Mouse (Mus musculus) midbrain, embryonic 11.5 days (tissue): ENCODE measurements at regions not wholly inside any gene's neighbourhood (a gene's known extent, or its start where the extent isn't known, plus 50 kb on each side); places are given as distances from the start of the nearest gene placed in this dataset.

Experiments
- ATAC-seq: fragments of 200-750 bp; cut with Nextera tagmentation; 2 replicates; pipeline ENCODE4 v1.8.0; 2017; ENCODE audit warnings: moderate TSS enrichment, moderate library complexity; ENCODE audit not compliant: low FRiP score
- DNase-seq: peaks from one replicate; pipeline ENCODE4 v3.0.0; 2015; ENCODE audit warnings: low spot score; ENCODE audit errors: missing footprints
- H3K27ac ChIP-seq: fragments of 300-500 bp; sonication (generic); 2 replicates; pipeline ENCODE4 v1.5.1; 2014; ENCODE audit warnings: low read depth, low read length
- H3K27me3 ChIP-seq: fragments of 300-500 bp; sonication (generic); 2 replicates; pipeline ENCODE4 v1.6.1; 2014; ENCODE audit warnings: mild to moderate bottlenecking, low read length, moderate library complexity, mixed read lengths; ENCODE audit not compliant: control insufficient read depth, insufficient read depth
- H3K36me3 ChIP-seq: fragments of 300-500 bp; sonication (generic); 2 replicates; pipeline ENCODE4 v1.6.1; 2014; ENCODE audit warnings: mild to moderate bottlenecking, low read length, moderate library complexity, mixed read lengths; ENCODE audit not compliant: control insufficient read depth, insufficient read depth
- H3K4me1 ChIP-seq: fragments of 300-500 bp; sonication (generic); 2 replicates; pipeline ENCODE4 v1.6.1; 2014; ENCODE audit warnings: low read length; ENCODE audit not compliant: control insufficient read depth, insufficient read depth
- H3K4me2 ChIP-seq: fragments of 300-500 bp; sonication (generic); 2 replicates; pipeline ENCODE4 v1.6.1; 2014; ENCODE audit warnings: mild to moderate bottlenecking, moderate library complexity
- H3K4me3 ChIP-seq: fragments of 300-500 bp; sonication (generic); 2 replicates; pipeline ENCODE4 v1.5.1; 2014; ENCODE audit warnings: low read depth, low read length
- H3K9ac ChIP-seq: fragments of 300-500 bp; sonication (generic); 2 replicates; pipeline ENCODE4 v1.6.1; 2014; ENCODE audit warnings: low read length
- H3K9me3 ChIP-seq: fragments of 300-500 bp; sonication (generic); 2 replicates; pipeline ENCODE4 v1.6.1; 2016; ENCODE audit warnings: low read length; ENCODE audit not compliant: control insufficient read depth
- WGBS: fragments of 180-500 bp; shearing (Covaris S2); extraction: QIAGEN DNeasy Blood & Tissue Kit; methylation state at CpG from one replicate; pipeline ENCODE4 v1.1.7; 2014; 5-methylcytosine and 5-hydroxymethylcytosine counted together

- H3K4me3 ChIP-seq: no peak overlapping the region
- WGBS: 85% methylated on average over 4 of the region's 4 CpGs
- no peaks in the 10 kb centered on the region for H3K9me3 ChIP-seq
- H3K27me3 ChIP-seq: no peaks in the 10 kb centered on the region
- ATAC-seq (no peak), DNase-seq (no peak)
- no peak overlapping the region for H3K9ac ChIP-seq
- no peaks in the 10 kb centered on the region for H3K36me3 ChIP-seq
- H3K27ac ChIP-seq: no peak overlapping the region
- H3K4me1 ChIP-seq: no peaks in the 10 kb centered on the region
- H3K4me2 ChIP-seq: no peak overlapping the region
Observed at GRCm38 (mm10) chr15:50989457-50989856, 2895.2 kb upstream of the Gm7489 start.

GRCm38 (mm10) chr15:50991667-50992066 is 2893.0 kb upstream of the Gm7489 start:
- WGBS: 62% methylated on average over 4 of the region's 4 CpGs
- ATAC-seq: no peak

GRCm38 (mm10) chr15:50992246-50992645 is 2892.5 kb upstream of the Gm7489 start:
- 68% methylated on average over 2 of the region's 2 CpGs for WGBS
- Histone ChIP-seq H3K9ac (no peak overlapping the region), H3K27me3 (no peaks in the 10 kb centered on the region), H3K36me3 (no peaks in the 10 kb centered on the region), H3K9me3 (no peaks in the 10 kb centered on the region), H3K4me3 (no peak overlapping the region), H3K27ac (no peak overlapping the region), H3K4me2 (no peak overlapping the region), H3K4me1 (no peaks in the 10 kb centered on the region)
- ATAC-seq (no peak), DNase-seq (no peak)

More at GRCm38 (mm10) chr15:50991667-50992066, 2893.0 kb upstream of the Gm7489 start:
- H3K9me3 ChIP-seq: no peaks in the 10 kb centered on the region
- H3K4me2 ChIP-seq: no peak overlapping the region
- H3K4me3 ChIP-seq: no peak overlapping the region
- no peak for DNase-seq
- H3K9ac ChIP-seq: no peak overlapping the region
- no peaks in the 10 kb centered on the region for H3K4me1 ChIP-seq
- H3K36me3 ChIP-seq: no peaks in the 10 kb centered on the region
- no peak overlapping the region for H3K27ac ChIP-seq
- H3K27me3 ChIP-seq: no peaks in the 10 kb centered on the region

GRCm38 (mm10) chr15:50993121-50993520 is 2891.6 kb upstream of the Gm7489 start:
- H3K27me3 ChIP-seq: no peaks in the 10 kb centered on the region
- WGBS: 81% methylated on average over 5 of the region's 5 CpGs
- DNase-seq: no peak

DNA sequence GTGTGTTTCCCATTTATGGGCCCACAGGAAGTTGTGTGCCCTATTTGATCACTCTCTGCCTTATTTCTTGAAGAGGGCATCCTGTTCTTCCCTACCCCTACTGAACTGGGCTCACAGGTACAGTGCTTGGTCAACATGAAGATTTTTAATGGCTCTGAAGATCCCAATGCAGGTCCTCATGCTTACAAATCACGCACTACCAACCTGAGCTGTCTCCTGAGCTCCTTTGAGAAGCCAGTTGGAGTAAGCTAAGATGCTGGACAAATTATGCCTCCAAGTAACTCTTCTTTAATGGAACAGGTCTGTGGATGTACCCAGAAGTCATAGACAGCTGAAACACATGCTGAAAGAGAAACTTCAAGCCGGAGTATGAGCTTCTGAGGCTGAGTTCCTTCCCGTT is 2889.0 kb upstream of the Gm7489 start:
- ATAC-seq: no peak
- DNase-seq: no peak
- no peaks in the 10 kb centered on the region for H3K9me3 ChIP-seq
- no peak overlapping the region for H3K9ac ChIP-seq
- no peaks in the 10 kb centered on the region for H3K36me3 ChIP-seq
- no peak overlapping the region for H3K27ac ChIP-seq
- no peak overlapping the region for H3K4me3 ChIP-seq
- H3K4me1 ChIP-seq: no peaks in the 10 kb centered on the region
- 91% methylated on average over 3 of the region's 3 CpGs for WGBS
- H3K27me3 ChIP-seq: no peaks in the 10 kb centered on the region
- H3K4me2 ChIP-seq: no peak overlapping the region

More at GRCm38 (mm10) chr15:50993121-50993520, 2891.6 kb upstream of the Gm7489 start:
- ATAC-seq: no peak
- Histone ChIP-seq H3K27ac (no peak overlapping the region), H3K9ac (no peak overlapping the region), H3K36me3 (no peaks in the 10 kb centered on the region), H3K4me2 (no peak overlapping the region), H3K4me1 (no peaks in the 10 kb centered on the region), H3K4me3 (no peak overlapping the region), H3K9me3 (no peaks in the 10 kb centered on the region)

- 89% methylated on average over 4 of the region's 4 CpGs for WGBS
- Histone ChIP-seq H3K9me3 (no peaks in the 10 kb centered on the region), H3K4me2 (no peak overlapping the region), H3K4me3 (no peak overlapping the region), H3K36me3 (no peaks in the 10 kb centered on the region), H3K4me1 (no peaks in the 10 kb centered on the region), H3K27ac (no peak overlapping the region), H3K9ac (no peak overlapping the region), H3K27me3 (no peaks in the 10 kb centered on the region)
- DNase-seq (no peak), ATAC-seq (no peak)
Observed at GRCm38 (mm10) chr15:50996296-50996695, 2888.4 kb upstream of the Gm7489 start.

GRCm38 (mm10) chr15:50997209-50997763 is 2887.4 kb upstream of the Gm7489 start:
- WGBS: 81% methylated on average over 11 of the region's 11 CpGs
- Histone ChIP-seq H3K27me3 (no peaks in the 10 kb centered on the region), H3K4me3 (no peak overlapping the region), H3K9ac (no peak overlapping the region), H3K27ac (no peak overlapping the region), H3K4me1 (no peaks in the 10 kb centered on the region), H3K36me3 (no peaks in the 10 kb centered on the region), H3K9me3 (no peaks in the 10 kb centered on the region), H3K4me2 (no peak overlapping the region)
- DNase-seq: no peak
- no peak for ATAC-seq

DNA sequence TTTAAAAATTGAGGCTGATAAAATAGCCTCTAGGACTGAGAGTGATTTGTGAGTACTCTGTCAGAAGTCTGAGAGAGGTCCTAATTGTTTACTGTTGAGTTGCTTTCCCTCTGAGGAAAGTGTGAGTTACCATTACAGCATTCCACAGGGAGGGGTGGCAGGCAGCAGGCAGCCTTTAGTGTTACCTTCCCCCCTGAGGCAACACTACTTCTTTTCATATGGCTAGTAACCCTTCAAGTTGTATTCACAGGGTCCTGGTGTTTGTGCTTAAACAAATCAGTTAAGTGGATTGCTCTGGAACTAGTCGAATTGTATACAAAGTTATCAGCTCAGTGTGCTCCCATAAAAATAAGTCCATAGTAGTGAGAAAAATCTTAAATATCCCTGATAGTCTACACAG is 2845.7 kb upstream of the Gm7489 start:
- Histone ChIP-seq H3K27me3 (no peaks in the 10 kb centered on the region), H3K27ac (no peak overlapping the region), H3K9ac (no peak overlapping the region), H3K9me3 (no peaks in the 10 kb centered on the region), H3K4me1 (no peaks in the 10 kb centered on the region), H3K36me3 (no peaks in the 10 kb centered on the region), H3K4me3 (no peak overlapping the region), H3K4me2 (no peak overlapping the region)
- WGBS: 14% methylated on average over 1 of the region's 1 CpGs
- DNase-seq (no peak), ATAC-seq (no peak)

GRCm38 (mm10) chr15:51070538-51070937 is 2814.2 kb upstream of the Gm7489 start:
- Histone ChIP-seq H3K9me3 (no peaks in the 10 kb centered on the region), H3K27ac (no peak overlapping the region), H3K27me3 (no peaks in the 10 kb centered on the region), H3K9ac (no peak overlapping the region), H3K4me1 (no peaks in the 10 kb centered on the region), H3K4me3 (no peak overlapping the region), H3K36me3 (no peaks in the 10 kb centered on the region), H3K4me2 (no peak overlapping the region)
- 77% methylated on average over 10 of the region's 10 CpGs for WGBS
- DNase-seq (no peak), ATAC-seq (no peak)
